Comparison of ENCODE assay signal across 21 mouse cellular contexts in the genomic region with DNA sequence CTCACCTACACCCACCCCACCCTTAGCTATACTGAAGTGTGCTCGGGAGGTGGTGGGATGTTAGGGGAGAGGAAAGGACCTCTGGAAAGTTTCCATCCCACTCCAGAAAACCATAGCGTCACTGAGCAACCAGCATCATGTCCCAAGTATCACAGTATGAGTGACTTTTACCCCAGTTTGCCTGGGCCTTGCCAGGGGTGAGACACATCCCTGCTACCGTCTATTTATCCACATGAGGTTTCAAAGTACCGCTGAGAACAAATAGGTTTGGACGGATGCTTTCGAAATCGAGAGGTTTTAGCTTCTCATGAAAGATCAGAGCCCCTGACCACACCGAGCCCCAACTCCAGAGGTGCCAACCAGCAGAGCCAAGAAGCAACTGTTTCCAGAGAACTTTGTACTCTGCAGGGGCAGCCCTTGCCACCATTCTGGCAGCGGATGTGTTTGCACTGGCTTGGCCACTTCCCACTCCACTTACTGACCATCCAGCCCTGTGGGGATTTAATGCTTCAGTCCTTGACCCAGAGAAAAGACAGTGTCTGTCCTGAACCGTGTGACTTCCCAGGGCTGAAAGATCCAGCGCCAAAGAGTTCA.
"Had no signal": no experiment of that assay in that cellular context is flagged by ENCODE, and none has a peak within 500 bp of the region (broad histone marks: within the 10 kb centered on the region; RNA-seq: fewer than 3 reads in every experiment).

No protein-coding gene starts in this region.

- H3K27me3 ChIP-seq: limb, embryonic 13.5 days; liver, embryonic 15.5 days; midbrain, embryonic 12.5 days; neural tube, embryonic 13.5 days; stomach, embryonic 15.5 days had no signal

- H3K27ac ChIP-seq: hindbrain, postnatal 0 days; layer of hippocampus, adult 2 months; limb, embryonic 10.5 days; limb, embryonic 13.5 days; liver, embryonic 15.5 days; midbrain, embryonic 12.5 days; neural tube, embryonic 13.5 days; stomach, embryonic 15.5 days had no signal

- H3K36me3 ChIP-seq: limb, embryonic 10.5 days; limb, embryonic 13.5 days; liver, embryonic 15.5 days; midbrain, embryonic 12.5 days; neural tube, embryonic 13.5 days; stomach, embryonic 15.5 days had no signal

- H3K9me3 ChIP-seq: limb, embryonic 10.5 days; limb, embryonic 13.5 days; liver, embryonic 15.5 days; midbrain, embryonic 12.5 days; neural tube, embryonic 13.5 days; stomach, embryonic 15.5 days had no signal

- H3K4me3 ChIP-seq: layer of hippocampus, adult 2 months; limb, embryonic 10.5 days; limb, embryonic 13.5 days; liver, embryonic 15.5 days; midbrain, embryonic 12.5 days; myocyte; neural tube, embryonic 13.5 days; stomach, embryonic 15.5 days had no signal

- H3K4me2 ChIP-seq: limb, embryonic 13.5 days; liver, embryonic 11.5 days; liver, embryonic 15.5 days; midbrain, embryonic 12.5 days; neural tube, embryonic 13.5 days; stomach, embryonic 15.5 days had no signal

- ATAC-seq: hindbrain, postnatal 0 days; inflammation-experienced regulatory T-cells, adult 6 months; intestine, embryonic 16.5 days; midbrain, embryonic 16.5 days had no signal

- H3K4me1 ChIP-seq: limb, embryonic 13.5 days; liver, embryonic 15.5 days; midbrain, embryonic 12.5 days; neural tube, embryonic 13.5 days; stomach, embryonic 15.5 days had no signal

- H3K9ac ChIP-seq: limb, embryonic 13.5 days; liver, embryonic 15.5 days; midbrain, embryonic 12.5 days; neural tube, embryonic 13.5 days; stomach, embryonic 15.5 days had no signal

- DNase-seq: layer of hippocampus, adult 9-11 months; lung, adult 2 months; lung, postnatal 14 days; lung, postnatal 4 days; retina, postnatal 1 day; right cerebral cortex, postnatal 25 days; spleen, adult 18-20 months; thymus, postnatal 25 days had no signal
